Comparison of ENCODE assay signal across 8 mouse cellular contexts in genomic region chr2:158166628-158167027, GRCm38 (mm10). TPM values are rescaled to one million over a fixed set of nuclear protein-coding genes. Genes with fewer than 3 reads are reported as not detected.
DNase-seq lines count a peak whose midpoint lies in the region; ATAC-seq and TF ChIP-seq lines count a peak whose summit lies in the region.

No protein-coding gene starts in this region.

- no peaks in the 10 kb centered on the region for H3K9me3 ChIP-seq in limb, embryonic 10.5 days (replicated peaks)

- peak overlapping the region; percentile 10; the same call in 1 of the 2 replicates for H3K4me3 ChIP-seq in thymus, adult 2 months (ENCODE audit: control insufficient read depth, insufficient read depth, low read length)
- no peak overlapping the region for H3K4me3 ChIP-seq in limb, embryonic 10.5 days

- 4% methylated on average over 7 of the region's 7 CpGs for WGBS in thymus, adult 2 months
- WGBS in limb, embryonic 10.5 days: 80% methylated on average over 7 of the region's 7 CpGs

- intact Hi-C loops in left cerebral cortex, postnatal 14 days (cut with DNase I): no loop called here

- no peaks in the 10 kb centered on the region for H3K27me3 ChIP-seq in thymus, adult 2 months (ENCODE audit: control insufficient read depth, insufficient read depth, low read length)
- no peaks in the 10 kb centered on the region for H3K27me3 ChIP-seq in limb, embryonic 10.5 days (ENCODE audit: low read depth, poor library complexity, severe bottlenecking)

- DNase-seq in kidney, adult 11 months: peak; percentile 64
- DNase-seq in kidney, postnatal 14 days: no peak
- DNase-seq in lung, postnatal 25 days (ENCODE audit: low spot score): peak; percentile 85
- peak; percentile 75 for DNase-seq in thymus, adult 2 months
- no peak for DNase-seq in cerebellum, postnatal 4 days (ENCODE audit: low spot score in 2 of 2)
- no peak for DNase-seq in left cerebral cortex, postnatal 14 days (ENCODE audit: low spot score in 2 of 2)
- no peak for DNase-seq in limb, embryonic 10.5 days (ENCODE audit: low spot score)

- H3K27ac ChIP-seq in thymus, adult 2 months (ENCODE audit: control insufficient read depth, insufficient read depth, low read length): peak overlapping the region; percentile 69
- no peak overlapping the region for H3K27ac ChIP-seq in limb, embryonic 10.5 days

- peaks cover 32% of the 10 kb centered on the region for H3K4me1 ChIP-seq in thymus, adult 2 months (replicated peaks; ENCODE audit: control insufficient read depth, insufficient read depth, low read length)
- H3K4me1 ChIP-seq in limb, embryonic 10.5 days: 0 out of 2 replicates have a peak, but pooled peaks cover 4% of the 10 kb centered on the region

- no peaks in the 10 kb centered on the region for H3K36me3 ChIP-seq in thymus, adult 2 months (ENCODE audit: control insufficient read depth, insufficient read depth, low read length)
- no peaks in the 10 kb centered on the region for H3K36me3 ChIP-seq in limb, embryonic 10.5 days

- peak; percentile 93 to 95 for ATAC-seq in hematopoietic stem cell, adult 5-6 weeks (replicated peaks in 1 of 2; ENCODE audit: insufficient read depth in 1 of 2, low FRiP score in 2 of 2, low TSS enrichment in 1 of 2, low read depth in 1 of 2, poor library complexity in 2 of 2, severe bottlenecking in 2 of 2)

- TF ChIP-seq CTCF in thymus, adult 2 months (IDR thresholded peaks at IDR 0.05; ENCODE audit: borderline replicate concordance, control insufficient read depth, extremely low read depth, insufficient read depth, low read length, poor library complexity): no peak

- no peak for TF ChIP-seq POLR2A in thymus, adult 2 months (IDR thresholded peaks at IDR 0.05; ENCODE audit: control insufficient read depth, extremely low read depth, insufficient read depth, low read length, poor library complexity)

RNA-seq across cellular contexts. Expression of gene Tgm2, which starts 20.4 kb away (rescaled TPM):
- 17.9 and 19.4 TPM in 2 replicates for total RNA-seq in hematopoietic stem cell, adult 5-6 weeks (2017)
- polyA plus RNA-seq in thymus, adult 2 months (2012; rRNA removed): 32.8 and 37.6 TPM in 2 replicates
- total RNA-seq in left cerebral cortex, postnatal 14 days (2021): 1 to 10 TPM; 7.1 to 8.3 TPM
- polyA plus RNA-seq in limb, embryonic 10.5 days (2016; fragmentation: Nextera tagmentation; extraction: Ambion mirVana): 3.7 and 5.5 TPM in 2 replicates

Comparison
In these comparisons a context has a peak if more than half of its experiments do, and no peak if none do; other contexts are left out.
1. DNase-seq: peak in kidney, adult 11 months (single experiment), lung, postnatal 25 days (single experiment) and thymus, adult 2 months (single experiment); none in kidney, postnatal 14 days (single experiment), cerebellum, postnatal 4 days (0 of 2), left cerebral cortex, postnatal 14 days (0 of 2) and limb, embryonic 10.5 days (single experiment).